Mouse (Mus musculus): Measurements from ENCODE around the gene Skap1.

GRCm38 (mm10) chr11:96678026-96678425 is 213.6 kb downstream of the Skap1 start:
- TF ChIP-seq CTCF (IDR thresholded peaks at IDR 0.05; ENCODE audit: borderline replicate concordance, insufficient read depth, low read length) (no peak), POLR2A (IDR thresholded peaks at IDR 0.05; ENCODE audit: low read depth, low read length) (no peak)
